Mouse (Mus musculus) ES-E14 (cell line): ENCODE measurements at regions not wholly inside any gene's neighbourhood (a gene's known extent, or its start where the extent isn't known, plus 50 kb on each side); places are given as distances from the start of the nearest gene placed in this dataset.

Experiments used
- CHD2 ChIP-seq: IDR thresholded peaks from 2 replicates; pipeline ENCODE4 v1.6.1; 2014; ENCODE audit warnings: mild to moderate bottlenecking, low read depth, low read length, inconsistent platforms
- HCFC1 ChIP-seq: IDR thresholded peaks from 2 replicates; pipeline ENCODE4 v1.6.1; 2012; ENCODE audit warnings: low read length, inconsistent platforms, borderline replicate concordance; ENCODE audit not compliant: insufficient read depth
- MAFK ChIP-seq: IDR thresholded peaks from 2 replicates; pipeline ENCODE4 v1.6.1; 2014; ENCODE audit warnings: mild to moderate bottlenecking, low read depth, low read length, inconsistent platforms; ENCODE audit not compliant: insufficient read depth
- ZC3H11A ChIP-seq: IDR thresholded peaks from 2 replicates; pipeline ENCODE4 v1.6.1; 2012; ENCODE audit warnings: low read depth, mild to moderate bottlenecking, inconsistent platforms, low read length, borderline replicate concordance
- ZNF384 ChIP-seq: IDR thresholded peaks from 2 replicates; pipeline ENCODE4 v1.6.1; 2012; ENCODE audit warnings: low read depth, low read length, inconsistent platforms

GRCm38 (mm10) chr7:116736333-116736732 is 232.2 kb downstream of the Nucb2 start:
- TF ChIP-seq CHD2 (no peak), ZC3H11A (no peak), MAFK (no peak), HCFC1 (no peak), ZNF384 (no peak)
